Mouse (Mus musculus) limb, embryonic 11.5 days (tissue): Measurements from ENCODE around the gene Foxe1. TPM values are rescaled to one million over a fixed set of nuclear protein-coding genes. Genes with fewer than 3 reads are reported as not detected.

Source experiments
- ATAC-seq: fragments of 200-750 bp; cut with Nextera tagmentation; 2 replicates; pipeline ENCODE4 v1.8.0; 2017; ENCODE audit warnings: low read depth; ENCODE audit not compliant: insufficient number of reproducible peaks, low FRiP score, low TSS enrichment
- DNase-seq: peaks from one replicate; pipeline ENCODE4 v3.0.0-alpha.2; 2015; ENCODE audit warnings: low spot score
- H3K27ac ChIP-seq: fragments of 300-500 bp; sonication (generic); replicated peaks from 2 replicates; pipeline ENCODE4 v1.5.1; 2014; ENCODE audit warnings: low read depth, mild to moderate bottlenecking, low read length
- H3K27me3 ChIP-seq: fragments of 300-500 bp; sonication (generic); 2 replicates; pipeline ENCODE4 v1.6.1; 2014; ENCODE audit warnings: mild to moderate bottlenecking, low read length, mixed read lengths; ENCODE audit not compliant: control insufficient read depth, insufficient read depth
- H3K36me3 ChIP-seq: fragments of 300-500 bp; sonication (generic); 2 replicates; pipeline ENCODE4 v1.6.1; 2014; ENCODE audit warnings: mild to moderate bottlenecking, low read length, moderate library complexity, mixed read lengths; ENCODE audit not compliant: control insufficient read depth, insufficient read depth
- H3K4me1 ChIP-seq: fragments of 300-500 bp; sonication (generic); 2 replicates; pipeline ENCODE4 v1.6.1; 2014; ENCODE audit warnings: low read length, mixed read lengths; ENCODE audit not compliant: control insufficient read depth, insufficient read depth
- H3K4me2 ChIP-seq: fragments of 300-500 bp; sonication (generic); 2 replicates; pipeline ENCODE4 v1.6.1; 2014; ENCODE audit warnings: low read depth, mild to moderate bottlenecking, moderate library complexity; ENCODE audit not compliant: severe bottlenecking
- H3K4me3 ChIP-seq: fragments of 300-500 bp; sonication (generic); 2 replicates; pipeline ENCODE4 v1.5.1; 2014; ENCODE audit warnings: low read depth, low read length
- H3K9ac ChIP-seq: fragments of 300-500 bp; sonication (generic); 2 replicates; pipeline ENCODE4 v1.6.1; 2014; ENCODE audit warnings: mild to moderate bottlenecking, low read length
- H3K9me3 ChIP-seq: fragments of 300-500 bp; sonication (generic); 2 replicates; pipeline ENCODE4 v1.6.1; 2016; ENCODE audit warnings: low read length; ENCODE audit not compliant: control insufficient read depth
- WGBS: fragments of 180-500 bp; shearing (Covaris S2); extraction: QIAGEN DNeasy Blood & Tissue Kit; methylation state at CpG from one replicate; pipeline ENCODE4 v1.1.7; 2014; 5-methylcytosine and 5-hydroxymethylcytosine counted together
- polyA plus RNA-seq: library from polyadenylated mRNA; unstranded; fragments of >200 nt; fragmentation: Nextera tagmentation; extraction: Ambion mirVana; gene quantifications from 2 replicates; pipeline ENCODE4 v1.2.1, GENCODE M21; 2014

Gene Foxe1
- polyA plus RNA-seq, 1 experiment from 2014 or later = not detected

GRCm38 (mm10) chr4:46371030-46371429 lies 27.6 kb downstream of the Foxe1 start:
- no peaks in the 10 kb centered on the region for H3K9me3 ChIP-seq
- H3K4me1 ChIP-seq = 0 out of 2 replicates have a peak, but pooled peaks cover 2% of the 10 kb centered on the region
- no peaks in the 10 kb centered on the region for H3K36me3 ChIP-seq
- H3K27ac ChIP-seq = no peak overlapping the region
- H3K4me3 ChIP-seq = no peak overlapping the region
- H3K4me2 ChIP-seq = peak overlapping the region; percentile 43
- 0 out of 2 replicates have a peak, but pooled peaks cover 5% of the 10 kb centered on the region for H3K27me3 ChIP-seq
- H3K9ac ChIP-seq = peak overlapping the region; percentile 55; the same call in 1 of the 2 replicates
- WGBS = 4% methylated on average over 19 of the region's 19 CpGs
- ATAC-seq (no peak), DNase-seq (peak; percentile 62)

- no peak overlapping the region for H3K27ac ChIP-seq
- peaks cover 7% of the 10 kb centered on the region; the same call in 1 of the 2 replicates for H3K36me3 ChIP-seq
- no peaks in the 10 kb centered on the region for H3K9me3 ChIP-seq
- H3K4me2 ChIP-seq = peak overlapping the region; percentile 52
- 58% methylated on average over 6 of the region's 6 CpGs for WGBS
- H3K4me1 ChIP-seq = 0 out of 2 replicates have a peak, but pooled peaks cover 2% of the 10 kb centered on the region
- H3K9ac ChIP-seq = no peak overlapping the region
- no peak for DNase-seq
- H3K27me3 ChIP-seq = no peaks in the 10 kb centered on the region
- ATAC-seq = no peak
- peak overlapping the region; percentile 24 for H3K4me3 ChIP-seq
These were observed 31.0 kb downstream of the Foxe1 start for GRCm38 (mm10) chr4:46374455-46374854.

- Histone ChIP-seq H3K27ac (no peak overlapping the region), H3K27me3 (no peaks in the 10 kb centered on the region), H3K4me2 (peak overlapping the region; percentile 52), H3K9me3 (no peaks in the 10 kb centered on the region), H3K9ac (no peak overlapping the region), H3K4me3 (peak overlapping the region; percentile 24), H3K4me1 (0 out of 2 replicates have a peak, but pooled peaks cover 2% of the 10 kb centered on the region), H3K36me3 (peaks cover 10% of the 10 kb centered on the region; the same call in 1 of the 2 replicates)
- 22% methylated on average over 22 of the region's 22 CpGs for WGBS
- DNase-seq = peak; percentile 88
- ATAC-seq = peak; percentile 57
These were observed 31.5 kb downstream of the Foxe1 start for GRCm38 (mm10) chr4:46374869-46375368.

- H3K36me3 ChIP-seq = no peaks in the 10 kb centered on the region; the same call in 1 of the 2 replicates
- no peak for ATAC-seq
- H3K27ac ChIP-seq = no peak overlapping the region
- no peak for DNase-seq
- H3K27me3 ChIP-seq = no peaks in the 10 kb centered on the region
- peak overlapping the region; percentile 93; the same call in 1 of the 2 replicates for H3K9ac ChIP-seq
- no peaks in the 10 kb centered on the region for H3K9me3 ChIP-seq
- WGBS = 31% methylated on average over 5 of the region's 5 CpGs
- peak overlapping the region; percentile 62 for H3K4me3 ChIP-seq
- peak overlapping the region; percentile 40 for H3K4me2 ChIP-seq
- no peaks in the 10 kb centered on the region for H3K4me1 ChIP-seq
These were observed 45.1 kb downstream of the Foxe1 start for GRCm38 (mm10) chr4:46388556-46388955.

GRCm38 (mm10) chr4:46389013-46389611 lies 45.7 kb downstream of the Foxe1 start, which contains the start of gene Trmo:
Trmo (minus strand) TSS chr4:46389437.
- H3K4me1 ChIP-seq = no peaks in the 10 kb centered on the region
- H3K4me3 ChIP-seq = peak within 1 kb of the TSS; percentile 62
- no peaks in the 10 kb centered on the region; the same call in 1 of the 2 replicates for H3K36me3 ChIP-seq
- DNase-seq (peak; percentile 98), ATAC-seq (peak; percentile 98)
- no peaks in the 10 kb centered on the region for H3K9me3 ChIP-seq
- no peaks in the 10 kb centered on the region for H3K27me3 ChIP-seq
- peak within 1 kb of the TSS; percentile 93 for H3K9ac ChIP-seq
- peak within 1 kb of the TSS; percentile 40 for H3K4me2 ChIP-seq
- under 1% methylated on average over 56 of the region's 56 CpGs for WGBS
- peak within 1 kb of the TSS; percentile 83 for H3K27ac ChIP-seq

GRCm38 (mm10) chr4:46389612-46390341 lies 46.4 kb downstream of the Foxe1 start:
- ATAC-seq = no peak
- H3K27me3 ChIP-seq = no peaks in the 10 kb centered on the region
- 3% methylated on average over 24 of the region's 24 CpGs for WGBS

GRCm38 (mm10) chr4:46390390-46390970 lies 47.1 kb downstream of the Foxe1 start:
- H3K27me3 ChIP-seq = no peaks in the 10 kb centered on the region
- peak overlapping the region; percentile 62; the same call in 1 of the 2 replicates for H3K4me3 ChIP-seq
- ATAC-seq (no peak), DNase-seq (peak; percentile 90)
- no peaks in the 10 kb centered on the region for H3K9me3 ChIP-seq
- H3K4me1 ChIP-seq = no peaks in the 10 kb centered on the region
- WGBS = 22% methylated on average over 9 of the region's 9 CpGs
- H3K36me3 ChIP-seq = no peaks in the 10 kb centered on the region; the same call in 1 of the 2 replicates
- no peak overlapping the region for H3K27ac ChIP-seq
- peak overlapping the region; percentile 40 for H3K4me2 ChIP-seq
- no peak overlapping the region for H3K9ac ChIP-seq

More at GRCm38 (mm10) chr4:46389612-46390341, 46.4 kb downstream of the Foxe1 start:
- H3K9me3 ChIP-seq = no peaks in the 10 kb centered on the region
- H3K4me2 ChIP-seq = peak overlapping the region; percentile 40
- peak; percentile 73 for DNase-seq
- H3K36me3 ChIP-seq = no peaks in the 10 kb centered on the region; the same call in 1 of the 2 replicates
- peak overlapping the region; percentile 93 for H3K9ac ChIP-seq
- peak overlapping the region; percentile 62 for H3K4me3 ChIP-seq
- H3K4me1 ChIP-seq = no peaks in the 10 kb centered on the region
- H3K27ac ChIP-seq = peak overlapping the region; percentile 83

GRCm38 (mm10) chr4:46394388-46394787 lies 51.0 kb downstream of the Foxe1 start:
- Histone ChIP-seq H3K4me3 (no peak overlapping the region), H3K9me3 (no peaks in the 10 kb centered on the region), H3K27me3 (no peaks in the 10 kb centered on the region), H3K27ac (no peak overlapping the region), H3K9ac (no peak overlapping the region), H3K4me2 (no peak overlapping the region), H3K4me1 (no peaks in the 10 kb centered on the region), H3K36me3 (no peaks in the 10 kb centered on the region)
- ATAC-seq (no peak), DNase-seq (no peak)
- 71% methylated on average over 2 of the region's 2 CpGs for WGBS
